Mouse (Mus musculus) small intestine, adult 2 months (tissue): Measurements from ENCODE around the gene C1qtnf7. TPM values are rescaled to one million over a fixed set of nuclear protein-coding genes. Genes with fewer than 3 reads are reported as not detected.

Experiments
- H3K27ac ChIP-seq: fragments of 200-500 bp; 2 replicates; pipeline ENCODE4 v1.5.1; 2012; ENCODE audit warnings: low read depth, low read length, control low read depth, inconsistent platforms; ENCODE audit not compliant: insufficient read depth
- H3K27me3 ChIP-seq: fragments of 200-500 bp; 2 replicates; pipeline ENCODE4 v1.6.1; 2012; ENCODE audit warnings: mild to moderate bottlenecking, moderate library complexity, low read length, inconsistent platforms; ENCODE audit not compliant: control insufficient read depth, insufficient read depth
- H3K36me3 ChIP-seq: fragments of 200-500 bp; 2 replicates; pipeline ENCODE4 v1.6.1; 2012; ENCODE audit warnings: mild to moderate bottlenecking, low read length, control low read depth, inconsistent platforms; ENCODE audit not compliant: control insufficient read depth, insufficient read depth
- H3K4me1 ChIP-seq: fragments of 200-500 bp; 2 replicates; pipeline ENCODE4 v1.6.1; 2012; ENCODE audit warnings: low read length, inconsistent platforms, mixed read lengths; ENCODE audit not compliant: control insufficient read depth, insufficient read depth, insufficient read length
- H3K4me3 ChIP-seq: fragments of 200-500 bp; 2 replicates; pipeline ENCODE4 v1.5.1; 2012; ENCODE audit warnings: low read depth, mild to moderate bottlenecking, control low read depth, inconsistent platforms, low read length, moderate library complexity
- CTCF ChIP-seq: fragments of 200-500 bp; IDR thresholded peaks from 2 replicates; pipeline ENCODE4 v1.5.1; 2012; ENCODE audit warnings: low read depth, mild to moderate bottlenecking, control low read depth, inconsistent platforms, low read length, moderate library complexity, mixed read lengths; ENCODE audit not compliant: insufficient replicate concordance, insufficient read length; ENCODE audit errors: extremely low read depth
- POLR2A ChIP-seq: fragments of 200-500 bp; IDR thresholded peaks from 2 replicates; pipeline ENCODE4 v1.6.1; 2012; ENCODE audit warnings: low read depth, mild to moderate bottlenecking, control low read depth, inconsistent platforms, low read length, moderate library complexity
- WGBS: fragments of 180-500 bp; shearing (Covaris S2); methylation state at CpG from one replicate; pipeline ENCODE4 v1.1.7; 2018; 5-methylcytosine and 5-hydroxymethylcytosine counted together
- polyA plus RNA-seq: library from polyadenylated mRNA; depleted of rRNA; stranded (reverse); fragments of >200 nt; gene quantifications from 2 replicates; pipeline ENCODE4 v1.2.3, GENCODE M21; 2012; rRNA removed

The C1qtnf7 gene
- polyA plus RNA-seq, 1 experiment, result 0.58 TPM

DNA sequence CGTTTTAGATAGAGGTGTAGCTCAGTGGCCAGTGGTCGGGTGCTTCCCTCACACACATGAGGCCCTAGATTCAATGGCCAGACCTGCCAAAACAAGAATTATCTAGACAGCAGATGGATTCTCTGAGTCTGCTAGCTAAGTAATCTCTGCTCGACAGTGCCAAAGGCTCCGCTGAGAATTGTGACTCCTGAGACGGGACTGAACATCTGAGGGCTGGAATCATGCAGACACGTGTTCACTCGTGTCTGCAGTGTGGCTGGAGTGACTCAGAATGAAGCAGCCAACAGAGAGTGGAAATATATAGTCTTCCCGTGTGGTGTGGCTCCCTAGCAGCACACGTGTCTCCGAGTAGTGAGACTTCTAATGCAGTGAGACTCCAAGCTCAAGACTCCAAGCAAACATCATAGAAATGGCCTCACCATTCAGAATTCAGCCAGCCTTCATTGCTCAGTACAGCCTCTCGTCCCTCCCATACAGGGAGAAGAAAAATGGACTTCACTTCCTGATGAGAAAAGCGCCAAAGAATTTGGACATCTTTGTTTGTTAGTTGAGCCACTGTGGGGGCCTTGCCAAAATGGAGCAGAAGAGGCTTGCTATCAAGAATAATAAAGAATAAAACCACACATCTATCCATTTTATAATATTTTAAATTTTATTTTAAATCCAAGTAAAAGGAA lies 131.9 kb downstream of the C1qtnf7 start:
- no peaks in the 10 kb centered on the region for H3K27me3 ChIP-seq
- no peak overlapping the region for H3K27ac ChIP-seq
- H3K4me1 ChIP-seq, result no peaks in the 10 kb centered on the region
- H3K36me3 ChIP-seq, result no peaks in the 10 kb centered on the region
- no peak overlapping the region for H3K4me3 ChIP-seq
- WGBS, result 64% methylated on average over 12 of the region's 12 CpGs
- no peak for TF ChIP-seq CTCF
- TF ChIP-seq POLR2A, result no peak

DNA sequence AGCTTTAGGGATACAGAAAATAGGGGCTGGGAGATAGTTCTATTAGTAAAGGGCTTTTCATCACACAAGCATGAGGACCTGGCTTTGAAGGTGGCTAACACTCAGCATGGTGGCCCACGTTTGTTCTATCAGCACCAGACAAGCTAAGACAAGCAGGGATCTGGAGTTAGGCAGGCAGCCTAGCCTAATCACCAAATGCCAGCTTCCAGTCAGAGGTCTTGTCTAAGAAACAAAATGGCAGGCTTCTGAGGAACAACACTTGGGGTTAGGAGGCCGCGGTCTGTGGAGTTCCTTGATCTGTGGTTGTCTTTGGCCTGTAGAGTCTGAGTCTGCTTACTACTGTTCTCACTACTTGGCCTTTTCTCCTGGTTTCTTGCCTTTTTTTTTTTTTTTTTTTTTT lies 146.2 kb downstream of the C1qtnf7 start:
- TF ChIP-seq CTCF (no peak), POLR2A (no peak)
- Histone ChIP-seq H3K27me3 (no peaks in the 10 kb centered on the region), H3K27ac (no peak overlapping the region), H3K4me1 (peaks cover 6% of the 10 kb centered on the region; the same call in 1 of the 2 replicates), H3K4me3 (no peak overlapping the region), H3K36me3 (no peaks in the 10 kb centered on the region)
- 91% methylated on average over 3 of the region's 3 CpGs for WGBS

DNA sequence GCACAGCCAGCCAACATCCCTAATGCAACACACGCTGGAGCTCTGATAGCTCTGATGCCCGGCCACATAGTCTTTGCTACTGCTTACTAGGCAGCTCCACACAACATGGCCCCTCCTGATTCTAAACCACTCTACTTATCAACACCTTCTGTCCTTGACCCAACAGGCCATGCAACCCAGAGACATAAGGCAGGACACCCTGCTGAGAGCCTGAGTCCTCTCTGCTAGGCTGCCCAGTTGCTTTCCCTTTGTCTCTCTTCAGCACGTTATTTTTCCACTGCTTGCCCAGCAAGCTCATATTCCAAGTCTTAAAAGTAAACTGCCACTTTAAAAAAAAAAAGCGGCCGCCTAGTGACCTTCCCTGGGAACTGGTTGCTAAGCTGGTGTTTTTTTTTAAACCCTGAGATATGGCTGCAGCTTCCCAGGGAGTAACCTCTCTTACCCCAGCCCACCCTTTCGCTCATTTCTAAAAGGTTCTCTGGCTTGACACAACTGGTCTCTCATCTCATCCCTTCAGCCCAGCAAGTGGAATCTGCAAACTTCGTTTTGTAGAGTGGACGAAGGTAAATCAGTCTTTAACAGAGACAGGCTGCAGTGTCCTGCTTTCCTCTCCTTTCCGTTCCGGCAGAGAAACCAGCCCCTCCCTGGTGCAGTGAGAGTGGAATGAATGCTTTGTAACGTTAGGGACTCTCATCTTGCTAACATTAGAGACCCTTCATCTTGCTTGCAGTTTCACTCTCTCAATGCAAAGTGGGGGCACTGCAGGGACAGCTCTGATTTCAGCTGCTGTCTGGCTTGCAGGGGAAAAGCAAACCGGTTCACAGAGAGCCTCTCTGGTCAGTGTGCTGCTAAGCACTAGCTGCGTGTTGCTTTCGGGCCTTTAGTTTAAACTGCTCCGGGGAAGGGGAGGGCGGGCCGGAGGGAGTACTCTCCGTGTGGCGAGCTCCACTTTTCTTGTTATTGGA lies 146.9 kb downstream of the C1qtnf7 start, which contains the start of gene Cc2d2a:
Cc2d2a (plus strand) TSS at position 350 of the 965 bp plus-strand sequence.
- H3K4me1 ChIP-seq, result peaks cover 6% of the 10 kb centered on the region; the same call in 1 of the 2 replicates
- peak within 1 kb of the TSS; percentile 67 for H3K4me3 ChIP-seq
- no peaks in the 10 kb centered on the region for H3K27me3 ChIP-seq
- H3K36me3 ChIP-seq, result no peaks in the 10 kb centered on the region; the same call in 1 of the 2 replicates
- 7% methylated on average over 19 of the region's 19 CpGs for WGBS
- peak within 1 kb of the TSS; percentile 59 for H3K27ac ChIP-seq
- TF ChIP-seq POLR2A, result no peak
- TF ChIP-seq CTCF, result no peak

DNA sequence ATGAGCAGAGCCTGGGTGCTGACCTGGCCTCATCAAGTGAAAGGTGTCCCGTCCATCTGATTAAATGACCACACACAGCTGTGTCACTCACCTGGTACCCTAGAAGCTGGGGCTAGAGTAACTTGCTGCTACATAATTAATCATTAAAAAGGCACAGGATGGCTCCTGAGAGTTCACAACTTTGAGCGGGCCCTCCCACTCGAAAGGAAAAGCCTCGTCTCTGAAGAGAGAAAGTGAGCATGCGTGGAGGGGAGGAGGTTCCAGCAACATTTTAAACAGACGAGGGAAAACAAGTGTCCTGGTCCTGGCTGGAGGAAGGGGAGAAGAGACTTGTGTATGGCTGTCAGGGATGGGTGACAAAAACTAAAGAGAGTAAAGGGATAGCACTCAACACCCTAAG lies 148.2 kb downstream of the C1qtnf7 start:
- H3K36me3 ChIP-seq, result no peaks in the 10 kb centered on the region; the same call in 1 of the 2 replicates
- no peak overlapping the region for H3K27ac ChIP-seq
- no peaks in the 10 kb centered on the region for H3K27me3 ChIP-seq
- H3K4me3 ChIP-seq, result no peak overlapping the region
- peaks cover 6% of the 10 kb centered on the region; the same call in 1 of the 2 replicates for H3K4me1 ChIP-seq
- no peak for TF ChIP-seq CTCF
- WGBS, result 42% methylated on average over 6 of the region's 6 CpGs

DNA sequence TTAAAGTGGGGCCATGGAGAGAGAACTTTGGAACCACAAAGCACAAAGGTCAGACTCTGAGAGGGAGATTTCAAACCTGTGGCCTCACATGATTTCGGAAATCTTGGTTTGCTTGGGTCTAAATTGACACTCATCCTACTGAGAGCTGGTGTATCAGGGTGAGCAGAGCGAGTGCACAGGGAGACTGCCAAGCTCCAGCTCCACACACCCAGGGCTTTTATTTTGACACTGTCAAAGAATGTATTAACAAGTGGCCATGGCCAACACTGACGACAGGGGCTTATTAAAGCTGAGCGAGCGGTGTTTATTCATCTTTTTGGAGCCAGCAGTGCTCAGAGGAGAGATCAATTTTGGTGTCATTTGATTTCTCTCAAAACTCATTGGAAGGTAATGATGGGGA lies 149.8 kb downstream of the C1qtnf7 start:
- H3K27ac ChIP-seq, result no peak overlapping the region
- 22% methylated on average over 5 of the region's 5 CpGs for WGBS
- no peaks in the 10 kb centered on the region for H3K27me3 ChIP-seq
- no peaks in the 10 kb centered on the region; the same call in 1 of the 2 replicates for H3K36me3 ChIP-seq
- H3K4me1 ChIP-seq, result peaks cover 6% of the 10 kb centered on the region; the same call in 1 of the 2 replicates
- TF ChIP-seq POLR2A (no peak), CTCF (no peak)
- no peak overlapping the region for H3K4me3 ChIP-seq

Other genes starting within 250 kb of the C1qtnf7 start
- 0.28 and 0.46 TPM in 2 replicates for gene Cc2d2a, start 146.8 kb downstream of the C1qtnf7 start, polyA plus RNA-seq